Mouse (Mus musculus) cerebellum, adult 9-10 months (tissue): ENCODE measurements around the gene Rchy1.

Source experiments
- DNase-seq: peaks from one replicate; pipeline ENCODE4 v3.0.0; 2022

The Rchy1 gene

DNA sequence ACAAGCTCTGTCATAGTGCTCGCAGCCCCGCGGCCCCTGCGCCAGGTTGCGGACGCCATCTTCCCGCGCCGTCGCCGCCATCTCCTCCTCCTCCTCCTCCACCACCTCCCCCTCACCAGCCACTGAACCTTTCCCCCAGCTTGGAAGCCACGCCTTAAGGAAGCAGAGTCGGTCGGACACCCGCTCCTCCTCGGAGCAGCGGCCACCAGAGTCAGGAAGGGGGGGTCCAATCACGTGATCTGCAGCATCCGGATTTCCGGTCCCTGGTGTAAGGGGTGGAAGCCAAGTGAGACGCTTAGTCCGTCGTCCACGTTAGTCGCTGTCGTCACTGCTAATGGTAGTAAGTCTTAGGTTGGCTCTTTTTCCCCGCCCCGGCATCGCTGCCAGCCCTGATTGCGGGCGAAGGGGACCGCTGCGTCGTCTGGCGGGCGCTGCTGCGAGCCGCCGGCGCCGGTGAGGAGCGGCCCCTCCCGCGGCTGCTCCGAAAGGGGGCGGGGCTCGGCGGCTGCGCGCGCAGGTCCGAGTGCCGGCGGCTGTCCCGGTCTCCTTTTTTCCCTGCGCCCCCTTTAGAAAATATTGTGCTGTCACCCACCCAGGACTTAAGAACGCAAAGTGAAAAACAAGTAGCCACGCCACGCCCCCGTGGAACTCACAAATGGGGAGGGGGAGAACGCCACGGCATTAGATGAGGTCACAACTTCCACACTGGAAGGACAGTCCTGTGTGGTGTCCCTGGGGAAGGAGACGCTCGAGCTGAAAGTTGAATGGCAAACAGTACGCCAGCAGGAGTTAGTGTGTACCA, at the start of gene Rchy1:
Gene Rchy1 (minus strand): TSS at position 430 of the 802 bp plus-strand sequence.
- DNase-seq = peak; percentile 96

DNA sequence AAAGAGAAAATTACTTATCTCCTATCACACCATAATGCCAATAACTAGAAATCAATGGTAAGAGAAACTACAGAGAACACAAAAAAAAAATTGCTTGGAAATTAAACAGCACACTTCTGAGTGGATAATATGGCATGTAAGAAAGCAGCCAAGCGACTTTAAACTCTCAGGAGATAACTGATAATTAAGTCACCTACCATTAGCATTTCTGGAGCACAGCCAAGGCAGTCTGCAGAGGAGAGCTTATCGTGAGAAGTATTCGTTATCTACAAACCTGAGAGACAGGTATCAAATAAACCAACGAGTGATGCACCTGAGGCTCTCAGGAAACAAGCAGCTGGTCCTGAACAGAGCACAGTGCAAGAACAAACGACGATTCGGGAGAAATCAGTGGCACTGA, 48.9 kb upstream of the Rchy1 start:
- no peak for DNase-seq

DNA sequence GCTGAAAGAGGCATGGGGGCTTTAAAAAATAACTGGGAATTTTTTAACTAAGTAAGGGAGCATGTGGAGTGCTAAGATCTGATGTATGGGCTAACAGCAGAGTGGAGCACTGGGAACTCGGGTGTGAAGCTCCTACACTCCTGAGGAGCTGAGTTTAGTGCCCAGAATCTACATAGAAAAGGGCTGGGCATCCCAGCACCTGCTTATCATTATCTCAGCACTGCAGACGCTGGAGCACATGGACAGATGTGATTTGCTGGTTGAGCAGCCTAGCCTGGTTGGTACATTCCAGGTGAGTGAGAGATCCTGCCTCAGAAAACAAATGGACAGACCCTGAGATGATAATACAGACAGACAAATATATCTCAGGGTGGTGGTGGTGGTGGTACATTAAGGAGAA, 47.0 kb upstream of the Rchy1 start:
- DNase-seq = no peak

DNA sequence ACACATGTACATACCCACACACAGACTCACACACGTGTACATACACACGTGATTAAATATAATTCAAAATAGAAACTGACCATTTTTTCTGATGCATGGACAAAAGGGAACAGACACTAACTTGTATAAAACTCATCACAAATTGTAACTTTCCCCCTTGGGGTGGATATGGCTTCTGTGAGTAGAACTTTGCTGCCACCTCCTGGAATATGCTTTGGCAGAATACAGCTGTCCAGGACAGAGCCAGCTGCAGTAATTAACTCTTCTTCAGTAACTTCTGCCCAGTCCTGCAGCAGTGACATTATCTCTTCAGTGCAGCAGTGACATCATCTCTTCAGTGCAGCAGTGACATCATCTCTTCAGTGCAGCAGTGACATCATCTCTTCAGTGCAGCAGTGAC, 40.1 kb upstream of the Rchy1 start:
- peak; percentile 1 for DNase-seq

DNA sequence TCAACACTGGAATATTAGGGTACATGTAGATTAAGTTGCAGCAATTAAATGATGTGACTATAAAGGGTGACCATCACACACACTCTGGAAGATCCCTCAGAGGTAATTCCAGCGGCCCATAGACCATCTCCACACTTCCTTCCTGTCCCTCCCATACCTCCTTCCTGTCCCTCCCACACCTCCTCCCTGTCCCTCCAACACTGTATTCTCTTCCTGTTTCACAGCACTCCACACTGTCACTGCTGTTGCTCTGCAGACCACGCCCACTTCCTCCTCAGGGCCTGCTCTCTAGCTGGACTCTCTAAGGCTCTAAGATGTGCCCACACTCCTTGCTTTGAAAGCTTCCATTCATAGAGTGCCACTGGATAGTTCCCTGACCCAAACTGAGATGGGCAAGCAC, 37.9 kb upstream of the Rchy1 start:
- DNase-seq = no peak

DNA sequence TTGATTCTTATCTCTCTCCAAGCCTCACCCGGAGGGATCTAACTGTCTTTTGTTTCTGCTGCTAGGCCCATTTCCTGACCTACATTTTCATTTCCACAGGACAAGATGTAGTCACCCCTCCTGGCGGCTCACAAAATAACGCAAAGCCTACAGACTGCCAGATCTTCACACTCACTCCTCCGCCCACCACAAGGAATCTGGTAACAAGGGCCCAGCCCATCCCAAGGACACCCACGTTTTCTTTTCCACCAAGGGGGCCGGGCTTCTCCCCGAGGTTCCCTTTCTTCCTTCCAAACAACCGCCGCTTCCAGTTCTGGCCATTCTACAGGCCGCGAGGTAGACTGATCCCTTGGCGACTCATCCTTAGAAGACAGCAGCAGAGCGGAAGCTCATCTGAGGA, 31.7 kb upstream of the Rchy1 start:
- no peak for DNase-seq

DNA sequence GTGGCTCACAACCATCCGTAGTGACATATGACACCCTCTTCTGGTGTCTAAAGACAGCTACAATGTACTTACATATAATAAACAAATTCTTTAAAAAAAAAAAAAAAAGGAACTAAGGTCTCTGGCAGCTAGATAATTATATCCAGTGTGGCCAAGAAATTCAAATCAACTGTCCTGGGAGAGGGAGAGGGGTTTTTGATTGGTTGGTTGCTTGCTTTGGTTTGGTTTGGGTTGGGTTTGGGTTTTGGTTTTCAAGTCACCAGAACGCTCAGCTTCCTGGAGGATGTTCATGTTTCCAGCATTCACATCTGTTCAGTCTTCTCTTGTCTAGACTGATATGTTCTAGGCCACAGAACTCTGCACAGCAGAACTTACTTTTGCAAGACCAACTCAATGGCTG, 30.2 kb upstream of the Rchy1 start:
- DNase-seq = no peak

DNA sequence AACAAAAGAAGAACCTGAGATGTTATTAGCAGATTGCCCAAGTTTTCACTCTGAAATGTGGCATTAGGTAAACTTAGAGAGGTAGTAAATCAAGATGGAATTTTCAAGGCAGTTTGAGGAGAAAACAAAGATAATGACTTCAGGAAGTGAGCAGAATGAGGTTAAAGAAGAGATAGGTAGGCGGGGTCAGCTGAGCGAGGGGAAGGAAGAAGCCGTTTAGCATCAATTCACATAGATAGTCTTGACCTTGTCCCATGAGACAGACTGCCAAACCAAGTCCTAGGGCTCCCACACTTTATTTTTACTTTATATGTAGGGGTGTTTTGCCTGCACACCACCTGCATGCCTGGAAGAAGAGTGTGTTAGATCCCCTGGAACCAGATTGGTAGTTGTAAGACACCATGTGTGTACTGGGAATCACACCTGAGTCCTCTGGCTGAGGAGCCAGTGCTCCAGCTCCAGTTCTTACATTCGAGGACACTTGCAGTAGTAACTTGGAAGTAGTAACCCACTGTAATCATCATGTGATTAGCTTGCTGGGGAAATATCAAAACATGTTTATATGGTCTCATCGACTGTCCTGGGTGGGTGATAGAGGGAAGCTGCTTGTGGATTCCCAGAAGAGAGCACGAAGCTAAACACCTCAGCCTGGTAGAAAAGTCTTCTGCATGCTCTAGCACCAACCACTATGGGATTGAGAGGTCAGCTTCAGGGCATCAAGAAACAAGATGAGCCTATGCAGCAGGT, 28.5 kb upstream of the Rchy1 start:
- no peak for DNase-seq

DNA sequence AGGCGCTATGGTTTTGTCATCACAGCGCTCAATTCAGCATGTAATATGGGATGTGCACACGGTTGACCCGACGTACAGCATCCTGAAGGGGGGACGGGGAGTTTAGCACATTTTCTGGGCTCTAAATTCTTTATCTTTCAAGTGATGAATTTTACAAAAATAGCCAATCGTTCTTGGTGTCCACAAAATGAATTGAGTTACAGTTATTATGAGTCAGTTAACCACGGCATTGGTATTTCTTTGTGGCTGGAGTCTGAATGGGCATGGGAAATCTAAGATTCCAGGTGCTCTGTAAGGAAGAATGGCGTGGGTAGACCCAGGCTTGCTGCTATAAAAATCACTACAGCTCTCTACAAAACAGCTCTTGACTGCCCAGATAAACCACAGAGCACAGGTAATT, 26.4 kb upstream of the Rchy1 start:
- no peak for DNase-seq

DNA sequence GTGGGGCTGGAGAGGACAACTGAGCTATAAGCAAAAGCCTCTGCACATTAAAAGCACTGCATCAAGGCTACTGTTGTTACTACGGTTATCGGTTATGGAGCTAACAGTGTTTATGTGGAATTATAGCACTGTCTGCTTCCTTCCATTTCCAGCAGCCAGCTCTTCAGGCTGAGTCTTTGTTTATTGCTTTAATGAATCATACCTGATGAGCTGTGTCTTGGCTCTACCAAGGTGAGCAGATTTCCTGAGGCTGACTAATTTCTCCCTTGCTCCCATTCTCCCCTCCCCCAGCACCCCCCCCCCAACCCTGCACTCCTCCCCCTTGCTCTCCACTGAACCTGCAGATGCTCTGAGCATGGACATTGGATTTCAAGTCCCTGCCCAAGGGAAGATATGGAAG, 24.9 kb upstream of the Rchy1 start:
- DNase-seq = no peak

DNA sequence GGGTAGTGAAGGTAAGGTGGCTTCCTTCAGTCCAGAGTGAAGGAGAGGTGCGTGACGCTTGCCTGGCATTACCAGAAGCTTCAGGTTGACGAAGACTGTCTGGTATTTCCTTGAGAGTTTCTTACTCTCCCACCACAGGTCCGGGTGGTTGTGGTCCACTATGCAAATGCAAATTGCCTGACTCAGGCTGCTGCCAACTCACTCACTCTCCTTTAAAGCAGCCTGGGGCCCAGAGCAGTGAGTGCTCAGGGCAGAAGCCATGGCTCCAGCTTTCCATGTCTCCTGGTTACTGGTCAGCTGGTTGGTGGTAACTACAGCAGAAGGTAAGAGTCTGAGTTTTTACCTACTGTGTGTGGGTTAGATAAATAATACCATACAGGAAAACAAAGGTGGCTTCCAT, 24.4 kb upstream of the Rchy1 start, which contains the start of gene Odaph:
Gene Odaph (plus strand): TSS at position 240 of the 400 bp plus-strand sequence.
- no peak for DNase-seq

DNA sequence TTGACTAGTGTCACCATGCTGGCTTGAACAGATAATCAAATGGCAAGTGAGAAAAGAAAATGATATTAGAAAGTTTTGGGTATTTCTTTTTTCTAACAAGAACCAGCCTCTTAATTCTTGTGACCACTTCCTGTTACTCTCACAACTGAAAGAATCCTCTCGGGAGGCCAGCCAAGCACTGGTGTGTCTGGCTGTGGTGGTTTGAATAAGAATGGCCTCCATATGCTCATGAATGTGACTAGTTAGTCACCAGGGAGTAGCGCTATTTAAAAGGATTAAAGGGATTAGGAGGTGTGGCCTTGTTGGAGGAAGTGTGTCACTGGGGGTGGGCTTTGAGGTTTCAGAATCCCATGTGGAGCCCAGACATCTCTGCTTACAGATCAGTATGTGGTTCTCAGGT, 22.9 kb upstream of the Rchy1 start:
- no peak for DNase-seq

DNA sequence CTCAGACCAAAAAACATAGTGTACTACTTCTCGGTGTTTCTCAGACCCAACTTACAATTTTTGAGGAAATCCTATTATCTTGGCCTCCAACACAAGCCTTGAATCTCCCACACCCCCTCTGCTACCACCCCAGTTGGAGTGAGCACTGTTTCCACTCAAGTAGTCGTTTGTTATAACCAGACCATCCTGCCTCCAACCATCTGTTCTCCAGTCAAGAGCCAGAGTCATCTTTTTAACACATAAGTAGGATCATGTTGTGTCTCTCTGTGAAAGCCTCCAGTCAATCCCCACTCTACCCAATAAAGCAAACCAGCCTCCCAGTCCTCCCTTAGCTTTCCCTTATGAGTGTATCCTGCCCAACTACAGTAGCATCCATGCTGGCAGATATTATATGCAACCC, 20.6 kb upstream of the Rchy1 start:
- DNase-seq = no peak

DNA sequence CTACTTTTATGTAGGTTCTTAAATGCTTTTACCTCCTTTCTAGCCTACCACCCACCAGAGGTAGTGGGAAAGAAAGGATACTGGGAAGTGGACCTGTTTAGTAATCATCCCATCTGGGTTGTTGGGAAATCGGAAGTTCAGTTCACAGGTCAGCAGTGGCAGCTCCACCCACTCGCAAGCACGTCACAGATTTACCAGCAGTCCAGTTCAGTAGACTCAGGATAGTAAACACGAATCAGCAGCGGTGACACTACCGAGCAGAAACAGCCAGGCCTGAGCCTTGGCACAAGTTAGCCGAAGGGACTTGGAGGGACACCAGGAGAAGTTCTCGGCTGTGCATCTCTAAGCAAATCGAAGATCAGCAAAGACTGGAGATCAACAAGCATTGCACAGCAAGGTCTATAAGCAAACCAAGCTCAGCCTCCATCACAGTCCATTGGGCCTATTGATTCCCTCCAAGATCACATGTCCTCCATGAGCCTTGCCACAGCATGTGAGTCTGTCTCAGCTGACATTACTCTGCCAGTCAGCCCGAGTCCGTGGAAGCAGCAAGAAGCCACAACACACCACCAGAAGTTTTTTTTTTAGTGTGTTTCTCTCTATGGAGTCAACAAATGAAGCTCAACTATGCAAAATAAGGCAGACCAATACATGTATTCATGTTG, 18.4 kb upstream of the Rchy1 start:
- DNase-seq = no peak

DNA sequence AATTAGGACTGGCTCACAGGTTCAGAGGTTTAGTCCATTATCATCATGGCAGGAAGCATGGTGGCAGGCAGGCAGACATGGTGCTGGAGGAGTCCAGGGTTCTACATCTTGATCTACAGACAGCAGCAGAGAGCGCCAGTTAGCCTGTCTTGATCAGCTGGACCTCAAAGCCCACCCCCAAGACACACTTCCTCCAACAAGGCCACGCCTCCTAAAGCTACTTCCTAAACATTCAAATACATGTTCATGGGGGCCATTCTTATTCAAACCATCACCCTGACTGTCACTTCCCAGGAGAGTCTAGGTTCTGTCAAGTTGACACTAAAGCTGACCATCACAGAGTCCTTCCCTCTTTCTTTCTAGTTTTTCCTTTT, 14.5 kb upstream of the Rchy1 start:
- no peak for DNase-seq

DNA sequence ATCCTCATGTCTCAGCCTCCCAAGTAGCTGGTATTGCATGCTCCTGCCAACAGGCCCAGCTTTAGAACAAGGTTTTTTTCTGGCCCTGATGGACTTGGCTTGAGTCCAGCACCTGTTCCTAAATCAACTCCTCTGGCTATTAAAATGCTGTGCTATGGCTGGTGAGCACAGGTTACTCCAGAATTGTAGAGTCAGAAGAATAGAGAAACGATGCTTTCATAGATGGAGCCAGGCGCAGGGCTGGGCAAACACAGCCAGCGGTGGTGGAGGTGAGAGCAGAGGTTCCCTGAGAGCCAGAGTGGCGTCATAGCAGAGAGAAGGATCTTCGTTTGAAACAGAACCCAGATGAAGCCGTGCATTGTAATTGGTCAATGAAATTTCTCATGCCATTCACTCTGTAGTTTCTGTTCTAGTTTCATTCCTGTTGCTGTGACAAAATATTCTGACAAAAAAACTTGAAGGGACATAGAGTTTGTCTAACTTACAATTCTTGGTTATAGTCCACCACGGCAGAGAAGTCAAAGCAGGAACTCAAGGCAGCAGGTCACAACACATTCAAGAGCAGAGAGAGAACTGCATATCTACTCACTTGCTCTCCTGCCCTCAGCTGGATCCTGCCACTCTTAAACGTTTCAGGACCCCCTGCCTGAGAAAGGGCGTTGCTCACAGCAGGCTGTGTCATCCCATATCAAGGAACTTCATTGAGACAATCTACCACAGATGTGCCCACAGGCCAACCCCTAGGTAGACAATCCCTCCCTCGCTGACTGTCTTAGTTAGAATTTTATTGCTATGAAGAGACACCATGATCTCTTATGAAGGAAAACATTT, 13.9 kb upstream of the Rchy1 start:
- no peak for DNase-seq

DNA sequence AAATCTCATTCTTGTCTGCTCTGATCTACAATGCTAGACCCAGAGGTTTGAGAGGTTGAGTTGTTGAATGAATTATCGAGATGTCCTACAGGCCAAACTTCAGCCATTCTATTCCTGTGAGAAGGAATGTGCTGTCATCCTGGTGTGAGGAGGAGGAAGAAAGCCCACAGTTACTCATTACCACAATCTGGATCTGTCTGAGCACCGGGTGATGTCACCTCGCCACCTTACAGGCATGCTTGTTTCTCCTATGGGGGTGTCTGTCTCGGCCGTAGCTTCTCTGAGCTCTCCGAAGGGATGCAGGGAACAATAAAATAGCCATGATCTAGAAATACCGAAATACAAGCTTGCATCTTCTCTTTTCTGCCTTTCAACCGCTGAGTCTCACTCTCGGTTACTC, 12.9 kb upstream of the Rchy1 start:
- no peak for DNase-seq

DNA sequence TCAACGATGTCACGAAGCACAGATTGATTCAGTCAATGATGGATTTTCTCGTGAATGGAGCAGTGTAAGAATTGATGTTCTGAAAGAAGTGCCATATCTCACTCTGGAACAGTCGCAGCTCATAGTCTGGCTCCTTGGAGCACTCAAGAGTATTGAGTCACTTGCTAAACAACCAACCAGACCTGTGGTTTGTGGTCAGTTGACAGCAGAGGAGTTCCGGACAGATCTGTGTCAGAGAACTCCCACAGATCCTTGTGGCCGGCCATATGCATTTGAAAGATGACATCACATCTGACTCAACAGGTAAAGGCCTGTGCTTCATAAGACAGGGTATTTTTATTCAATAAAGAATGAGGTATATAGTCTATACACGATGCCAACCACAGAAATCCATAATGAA, 11.1 kb upstream of the Rchy1 start:
- no peak for DNase-seq

DNA sequence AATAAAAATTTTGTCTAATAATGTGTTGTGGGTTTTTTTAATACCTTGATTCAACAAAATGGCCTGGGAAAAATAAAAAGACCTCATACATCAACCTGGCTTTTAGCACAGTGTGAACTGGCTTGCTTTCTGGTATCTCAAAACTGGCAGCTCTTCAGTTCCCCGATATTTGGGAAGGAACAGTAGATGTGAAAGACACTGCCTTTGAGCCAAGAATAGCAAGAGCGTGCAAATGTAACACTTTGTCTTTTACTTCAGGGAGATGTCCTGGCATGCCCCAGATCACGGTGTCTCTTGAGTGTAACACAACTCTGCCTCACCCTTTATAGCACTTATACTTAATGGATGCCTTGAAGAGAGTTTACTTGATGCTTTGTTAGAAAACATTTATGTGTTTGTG, 9.2 kb upstream of the Rchy1 start:
- DNase-seq = no peak

DNA sequence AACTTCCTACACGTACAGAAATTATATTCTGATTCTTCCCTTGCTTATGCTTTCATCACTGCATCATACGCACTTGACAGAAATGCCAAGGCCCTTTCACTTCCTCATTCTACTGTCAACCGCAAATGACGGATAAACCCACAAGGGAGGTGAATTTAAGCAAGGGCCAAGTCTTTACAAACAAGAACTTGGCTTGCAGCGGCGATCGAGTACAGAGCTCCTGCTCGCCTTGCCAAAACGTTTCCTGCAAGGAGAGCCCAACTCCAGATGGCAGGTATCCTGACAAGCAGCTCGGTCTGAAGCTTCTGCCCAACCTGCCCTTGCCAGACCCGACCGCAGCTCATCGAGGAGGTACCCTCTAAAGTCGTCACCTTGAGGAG, 619 bp downstream of the Rchy1 start:
- DNase-seq = no peak

DNA sequence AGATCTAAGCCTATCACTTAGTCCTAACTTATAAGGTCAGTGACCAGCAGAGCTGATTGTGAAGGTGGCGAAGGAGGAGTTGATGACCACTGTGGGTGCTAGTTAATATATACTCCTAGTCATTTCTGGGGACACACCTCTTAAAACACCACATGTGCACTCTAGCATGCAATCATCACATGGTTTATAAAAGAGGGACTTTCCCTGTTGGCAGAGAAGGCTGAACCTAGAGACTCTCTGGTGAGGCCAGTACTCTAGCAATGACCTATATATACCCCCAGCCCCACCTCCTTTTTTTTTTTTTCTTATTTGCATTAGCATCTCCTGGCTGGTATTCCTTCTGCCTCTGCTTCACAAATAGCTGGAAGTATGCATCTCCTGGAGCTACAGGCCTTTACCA, 1.5 kb downstream of the Rchy1 start:
- DNase-seq = peak; percentile 37

DNA sequence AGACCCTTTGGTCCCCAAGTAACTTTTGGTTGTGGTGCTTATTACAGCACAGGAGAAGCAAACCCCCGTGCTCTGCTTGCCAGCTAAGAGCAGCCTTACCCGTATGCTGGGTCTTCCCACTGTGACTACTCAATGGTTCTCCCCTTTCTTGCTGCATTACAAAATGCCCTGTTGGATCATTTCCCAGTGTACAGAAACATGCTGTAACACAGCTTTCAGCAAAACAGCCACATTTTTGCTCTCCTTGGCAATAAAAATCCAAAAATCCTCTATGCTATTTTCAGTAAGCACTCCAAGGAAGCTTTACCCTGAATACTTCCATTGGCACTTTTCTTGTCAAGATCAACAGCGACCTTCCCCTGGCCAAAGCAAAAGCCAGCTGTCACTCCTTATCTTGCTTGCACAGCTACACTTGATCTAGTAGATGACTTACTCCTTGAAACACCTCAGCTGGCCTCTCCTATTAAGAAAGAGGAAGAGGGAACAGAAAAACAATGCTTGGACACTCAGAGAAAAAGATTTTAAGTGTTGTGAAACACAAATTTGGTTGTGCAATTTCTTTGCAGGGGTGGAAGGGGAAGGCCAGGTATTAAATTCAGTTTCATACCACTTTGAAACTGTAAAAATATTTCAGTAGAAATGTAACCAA, 2.1 kb downstream of the Rchy1 start:
- DNase-seq = peak; percentile 33

DNA sequence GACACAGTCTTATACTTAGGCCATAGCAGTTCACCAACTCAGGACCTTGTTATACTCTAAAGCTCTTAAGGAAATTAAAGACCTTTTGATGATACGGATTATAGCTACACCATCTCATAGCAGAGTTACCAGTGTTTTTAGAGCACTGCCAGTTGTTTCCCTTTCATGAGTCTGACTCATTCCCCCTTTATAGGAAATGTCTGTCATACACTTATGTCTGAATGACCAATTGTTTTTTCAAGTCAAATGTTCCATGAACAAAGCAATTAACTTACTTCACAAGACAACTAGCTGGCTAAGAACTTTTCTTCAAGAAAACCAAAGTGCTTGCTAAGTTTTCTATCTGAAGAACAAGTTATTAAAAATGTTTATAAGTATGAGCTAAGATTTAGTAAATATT, 2.9 kb downstream of the Rchy1 start:
- no peak for DNase-seq
